Mouse (Mus musculus) layer of hippocampus, postnatal 14 days (tissue): Measurements from ENCODE around the gene Crp. TPM values are rescaled to one million over a fixed set of nuclear protein-coding genes. Genes with fewer than 3 reads are reported as not detected.

Source experiments
- DNase-seq, 2 experiments: peaks; one replicate each; pipeline ENCODE4 v3.0.0; 2021 to 2022; ENCODE audit warnings: low spot score in 2 of 2, mixed read lengths in 1 of 2
- total RNA-seq, 2 experiments: library from RNA; stranded (reverse); gene quantifications; 2 replicates each; pipeline ENCODE4 v1.2.3; 2021

The Crp gene
- total RNA-seq, 2 experiments from 2014 or later: not detected

GRCm38 (mm10) chr1:172711396-172711795, 13.5 kb downstream of the Crp start:
- no peak for DNase-seq

GRCm38 (mm10) chr1:172711962-172712361, 14.1 kb downstream of the Crp start:
- DNase-seq: no peak

- DNase-seq: no peak
Observed at GRCm38 (mm10) chr1:172751241-172751640, 53.4 kb downstream of the Crp start.

GRCm38 (mm10) chr1:172755151-172755550, 57.3 kb downstream of the Crp start:
- DNase-seq: no peak

- DNase-seq: no peak
Observed at GRCm38 (mm10) chr1:172759525-172759924, 61.7 kb downstream of the Crp start.

- no peak for DNase-seq
Observed at GRCm38 (mm10) chr1:172779195-172779594, 81.3 kb downstream of the Crp start.

GRCm38 (mm10) chr1:172785322-172785721, 87.5 kb downstream of the Crp start:
- DNase-seq: no peak

- no peak for DNase-seq
Observed at GRCm38 (mm10) chr1:172785886-172786285, 88.0 kb downstream of the Crp start.

- no peak for DNase-seq
Observed at GRCm38 (mm10) chr1:172828975-172829374, 131.1 kb downstream of the Crp start.

- DNase-seq: peak in 1 of 2 experiments; percentile 9
Observed at GRCm38 (mm10) chr1:172847044-172847761, 149.3 kb downstream of the Crp start.

- DNase-seq: no peak
Observed at GRCm38 (mm10) chr1:172848171-172848570, 150.3 kb downstream of the Crp start.

- DNase-seq: no peak
Observed at GRCm38 (mm10) chr1:172875265-172875664, 177.4 kb downstream of the Crp start.

GRCm38 (mm10) chr1:172876675-172877074, 178.8 kb downstream of the Crp start:
- DNase-seq: no peak

Other genes starting within 250 kb of the Crp start
- gene Slamf9, start 222.7 kb upstream of the Crp start, total RNA-seq: not detected
- gene Igsf9, start 216.3 kb upstream of the Crp start, total RNA-seq: 1 to 10 TPM; 7.2 to 8.9 TPM
- 10 to 100 TPM; 14.1 to 15.6 TPM for gene Tagln2, start 198.0 kb upstream of the Crp start, total RNA-seq
- gene Cfap45, start 177.3 kb upstream of the Crp start, total RNA-seq: 1 to 10 TPM; 2.7 to 4.4 TPM
- gene Vsig8, start 142.1 kb upstream of the Crp start, total RNA-seq: under 1 TPM; 0.71 to 0.74 TPM
- gene Slamf8, start 107.5 kb upstream of the Crp start, total RNA-seq: not detected
- gene Fcrl6, start 95.5 kb upstream of the Crp start, total RNA-seq: not detected
- 1 to 10 TPM; 5.2 to 7.0 TPM for gene Dusp23, start 65.1 kb upstream of the Crp start, total RNA-seq
- gene Apcs, start 197.0 kb downstream of the Crp start, total RNA-seq: not detected